Mouse (Mus musculus) MN1 (cell line): ENCODE data around the gene Dyx1c1.

Source experiments
- DNase-seq: peaks from one replicate; pipeline ENCODE4 v3.0.0-alpha.2; 2016; ENCODE audit warnings: low spot score

Dyx1c1 gene

GRCm38 (mm10) chr9:72958521-72959450, at the start of gene Dyx1c1, which contains the start of gene Gm44503:
Gene Dyx1c1, plus strand, starts transcription at chr9:72958785.
Gene Gm44503, plus strand, starts transcription at chr9:72958852.
- DNase-seq, result peak; percentile 21

GRCm38 (mm10) chr9:72911381-72911780, 47.2 kb upstream of the Dyx1c1 start:
- no peak for DNase-seq

- DNase-seq, result no peak
These were observed 45.0 kb upstream of the Dyx1c1 start for GRCm38 (mm10) chr9:72913551-72913950.

GRCm38 (mm10) chr9:72915728-72916127, 42.9 kb upstream of the Dyx1c1 start:
- DNase-seq, result no peak

- DNase-seq, result no peak
These were observed 35.5 kb upstream of the Dyx1c1 start for GRCm38 (mm10) chr9:72923068-72923467.

- peak; percentile 40 for DNase-seq
These were observed 33.3 kb upstream of the Dyx1c1 start, which contains the start of gene Pygo1 for GRCm38 (mm10) chr9:72925021-72925934. Gene Pygo1, plus strand, starts transcription at chr9:72925645.

- DNase-seq, result no peak
These were observed 32.7 kb upstream of the Dyx1c1 start for GRCm38 (mm10) chr9:72925935-72926258.

- DNase-seq, result no peak
These were observed 27.3 kb upstream of the Dyx1c1 start for GRCm38 (mm10) chr9:72931166-72931790.

GRCm38 (mm10) chr9:72935309-72935708, 23.3 kb upstream of the Dyx1c1 start:
- no peak for DNase-seq

GRCm38 (mm10) chr9:72936301-72936700, 22.3 kb upstream of the Dyx1c1 start:
- DNase-seq, result no peak

GRCm38 (mm10) chr9:72943424-72943823, 15.2 kb upstream of the Dyx1c1 start:
- no peak for DNase-seq

GRCm38 (mm10) chr9:72944286-72944685, 14.3 kb upstream of the Dyx1c1 start:
- DNase-seq, result no peak

- no peak for DNase-seq
These were observed 11.6 kb upstream of the Dyx1c1 start for GRCm38 (mm10) chr9:72947010-72947409.

GRCm38 (mm10) chr9:72949572-72949971, 9.0 kb upstream of the Dyx1c1 start:
- no peak for DNase-seq

GRCm38 (mm10) chr9:72954746-72955145, 3.8 kb upstream of the Dyx1c1 start:
- peak; percentile 18 for DNase-seq

- peak; percentile 10 for DNase-seq
These were observed 3.0 kb upstream of the Dyx1c1 start for GRCm38 (mm10) chr9:72955546-72955945.

GRCm38 (mm10) chr9:72961346-72961745, 2.8 kb downstream of the Dyx1c1 start:
- DNase-seq, result no peak

- no peak for DNase-seq
These were observed 3.4 kb downstream of the Dyx1c1 start for GRCm38 (mm10) chr9:72961959-72962358.

- peak; percentile 64 for DNase-seq
These were observed 9.9 kb downstream of the Dyx1c1 start for GRCm38 (mm10) chr9:72968349-72969061.

GRCm38 (mm10) chr9:72969874-72970273, 11.3 kb downstream of the Dyx1c1 start:
- DNase-seq, result no peak

- no peak for DNase-seq
These were observed 13.8 kb downstream of the Dyx1c1 start for GRCm38 (mm10) chr9:72972435-72972834.
